Mouse (Mus musculus) liver, adult 2 months (tissue): ENCODE results near the gene Gm49322. TPM values are rescaled to one million over a fixed set of nuclear protein-coding genes. Genes with fewer than 3 reads are reported as not detected.

ENCODE experiments used
- DNase-seq: peaks from one replicate; pipeline ENCODE4 v3.0.0-alpha.2; 2011; ENCODE audit warnings: low read depth, low spot score; ENCODE audit errors: extremely low read depth
- H3K27ac ChIP-seq: fragments of 200-500 bp; replicated peaks from 2 replicates; pipeline ENCODE4 v1.5.1; 2012; ENCODE audit warnings: low read depth, mild to moderate bottlenecking, control low read depth, inconsistent platforms, low read length; ENCODE audit not compliant: insufficient read depth
- H3K27me3 ChIP-seq: fragments of 200-500 bp; 2 replicates; pipeline ENCODE4 v1.6.1; 2012; ENCODE audit warnings: mild to moderate bottlenecking, moderate library complexity, low read length, inconsistent platforms; ENCODE audit not compliant: control insufficient read depth, insufficient read depth
- H3K36me3 ChIP-seq: fragments of 200-500 bp; 2 replicates; pipeline ENCODE4 v1.6.1; 2012; ENCODE audit warnings: low read length, inconsistent platforms; ENCODE audit not compliant: control insufficient read depth, insufficient read depth
- H3K4me1 ChIP-seq: fragments of 200-500 bp; 2 replicates; pipeline ENCODE4 v1.6.1; 2011; ENCODE audit warnings: low read length; ENCODE audit not compliant: control insufficient read depth, insufficient read depth
- H3K4me3 ChIP-seq: fragments of 200-500 bp; 2 replicates; pipeline ENCODE4 v1.5.1; 2011; ENCODE audit warnings: low read depth, mild to moderate bottlenecking, control low read depth, low read length, moderate library complexity; ENCODE audit not compliant: insufficient read depth
- H3K79me2 ChIP-seq: fragments of 200-500 bp; 2 replicates; pipeline ENCODE4 v1.6.1; 2012; ENCODE audit warnings: inconsistent platforms, mild to moderate bottlenecking, low read length, moderate library complexity; ENCODE audit not compliant: control insufficient read depth, insufficient read depth
- H3K9ac ChIP-seq: fragments of 200-500 bp; 2 replicates; pipeline ENCODE4 v1.6.1; 2012; ENCODE audit warnings: low read depth, mild to moderate bottlenecking, control low read depth, inconsistent platforms, low read length
- CTCF ChIP-seq: fragments of 200-500 bp; IDR thresholded peaks from 2 replicates; pipeline ENCODE4 v1.5.1; 2011; ENCODE audit warnings: low read depth, low read length, control low read depth
- POLR2A ChIP-seq: fragments of 200-500 bp; IDR thresholded peaks from 2 replicates; pipeline ENCODE4 v1.6.1; 2011; ENCODE audit warnings: low read length, control low read depth; ENCODE audit not compliant: insufficient read depth; ENCODE audit errors: extremely low read depth
- WGBS: fragments of 180-500 bp; shearing (Covaris S2); methylation state at CpG from one replicate; pipeline ENCODE4 v1.1.7; 2018; 5-methylcytosine and 5-hydroxymethylcytosine counted together
- polyA plus RNA-seq: library from polyadenylated mRNA; depleted of rRNA; stranded (reverse); fragments of >200 nt; gene quantifications from 2 replicates; pipeline ENCODE4 v1.2.3, GENCODE M21; 2012
- total RNA-seq: library from RNA; depleted of rRNA; stranded (reverse); fragments of >200 nt; gene quantifications from 2 replicates; pipeline ENCODE4 v1.2.3, GENCODE M21; 2014

The Gm49322 gene
- total and polyA plus RNA-seq, 2 experiments = 0.28 to 0.70 TPM

DNA sequence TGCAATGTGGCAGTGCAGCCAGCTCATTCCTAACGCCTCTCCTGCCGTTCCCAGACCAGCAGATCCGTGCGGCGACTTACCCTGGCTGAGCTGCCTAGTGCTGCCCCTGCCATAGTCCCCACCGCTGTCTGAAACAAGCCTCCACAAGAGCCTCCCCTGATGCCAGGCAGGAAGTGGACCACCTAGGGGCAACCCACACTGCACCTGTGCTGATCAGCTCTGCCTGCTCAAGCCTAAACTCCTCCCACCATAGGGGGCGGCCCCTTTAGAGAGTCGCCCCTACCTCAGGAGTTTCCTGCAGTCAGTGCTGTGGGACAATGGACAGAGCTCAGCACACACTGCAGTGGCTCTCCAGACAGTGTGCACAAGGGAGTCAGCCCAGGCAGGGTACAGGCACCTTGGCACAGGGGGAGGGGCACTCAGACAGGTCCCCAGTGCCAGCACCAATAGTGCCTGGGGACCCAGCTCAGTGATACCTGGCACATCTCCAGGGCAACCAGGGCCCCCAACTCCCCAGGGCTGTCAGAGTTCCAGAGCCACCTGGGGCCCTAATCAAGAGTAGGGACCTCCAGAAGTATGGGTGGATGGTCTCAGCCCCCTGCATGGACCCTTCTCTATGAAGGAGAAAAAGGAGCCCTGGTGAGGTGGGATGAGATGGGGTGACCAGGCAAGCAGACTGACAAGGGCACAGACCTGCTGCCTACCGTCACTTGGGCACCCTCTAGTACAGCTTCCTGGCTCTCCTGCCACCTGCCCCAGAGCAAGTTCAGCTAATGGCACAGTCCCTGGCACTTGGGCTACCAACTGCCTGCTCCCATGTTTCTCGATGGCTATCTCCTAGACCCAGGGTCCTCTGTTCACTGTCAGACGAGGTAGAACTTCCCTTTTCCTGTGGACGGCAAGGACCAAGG lies 20.9 kb upstream of the Gm49322 start:
- WGBS = 61% methylated on average over 12 of the region's 12 CpGs
- TF ChIP-seq POLR2A (no peak), CTCF (no peak)
- Histone ChIP-seq H3K4me1 (peaks cover 27% of the 10 kb centered on the region), H3K27ac (peak overlapping the region; percentile 69), H3K9ac (peak overlapping the region; percentile 20), H3K4me3 (no peak overlapping the region), H3K79me2 (peaks cover 42% of the 10 kb centered on the region), H3K27me3 (no peaks in the 10 kb centered on the region), H3K36me3 (no peaks in the 10 kb centered on the region)
- no peak for DNase-seq

DNA sequence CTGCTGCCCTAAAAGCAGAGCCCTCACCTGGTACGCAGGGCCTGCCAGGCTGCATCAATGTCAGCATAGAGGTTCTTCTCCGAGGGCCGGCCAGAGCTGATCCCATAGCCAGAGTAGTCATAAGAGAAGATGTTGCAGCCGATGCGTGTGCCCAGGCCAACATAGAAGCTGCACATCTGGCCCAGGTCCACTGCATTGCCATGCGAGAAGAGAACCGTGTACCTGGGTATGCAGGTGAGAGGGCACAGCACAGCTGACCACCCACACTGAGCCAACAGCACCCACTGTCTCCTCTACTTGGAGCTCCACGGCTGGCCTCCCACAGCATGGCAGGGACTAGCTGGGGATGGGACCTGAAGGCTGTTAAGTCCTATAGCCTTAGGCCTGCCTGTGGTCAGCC lies 20.2 kb upstream of the Gm49322 start:
- no peak overlapping the region for H3K27ac ChIP-seq

DNA sequence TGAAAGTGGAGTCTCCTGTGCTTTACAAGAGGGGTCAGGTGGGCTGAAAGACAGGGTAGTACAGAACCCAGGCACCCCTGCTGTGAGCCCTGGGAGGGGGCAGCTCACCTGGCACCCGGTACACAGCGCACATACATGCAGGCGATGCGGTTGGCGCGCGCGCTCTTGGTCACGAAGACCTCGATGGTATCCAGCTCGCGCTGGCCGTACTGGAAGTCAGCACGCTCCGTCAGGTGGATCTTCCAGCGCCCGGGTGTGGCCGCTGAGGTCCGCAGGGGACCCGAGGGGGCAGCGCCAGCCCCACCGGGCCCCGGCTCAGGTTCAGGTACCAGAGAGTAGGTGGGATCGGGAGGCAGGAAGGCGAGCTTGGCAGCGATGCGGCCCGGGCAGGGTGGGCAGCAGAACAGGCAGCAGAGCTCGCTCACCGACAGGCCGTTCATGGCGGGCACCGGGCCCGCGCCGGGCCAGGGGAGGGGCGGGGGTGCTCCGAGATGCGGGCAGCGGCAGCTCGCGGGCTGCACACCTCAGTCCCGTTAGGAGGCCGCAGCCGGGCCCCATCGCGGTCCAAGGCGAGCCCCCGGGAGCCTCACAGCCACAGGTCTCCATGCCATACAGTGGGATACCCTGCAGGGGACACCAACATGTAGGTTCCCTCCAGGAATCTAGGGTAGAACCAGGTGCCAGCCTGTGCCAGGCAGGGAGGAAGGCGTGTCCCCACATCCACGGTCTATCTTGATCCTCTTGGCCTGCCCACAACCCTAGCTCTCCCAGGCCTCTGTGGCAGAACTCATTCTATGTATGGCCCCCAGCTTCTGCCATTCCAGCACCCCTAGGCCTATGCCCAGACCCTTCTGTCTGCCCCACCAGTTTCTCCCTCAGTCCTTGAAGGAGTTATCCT lies 19.2 kb upstream of the Gm49322 start:
- TF ChIP-seq CTCF (no peak), POLR2A (no peak)
- H3K4me1 ChIP-seq = peaks cover 27% of the 10 kb centered on the region
- H3K79me2 ChIP-seq = peaks cover 43% of the 10 kb centered on the region
- no peak overlapping the region for H3K4me3 ChIP-seq
- no peaks in the 10 kb centered on the region for H3K27me3 ChIP-seq
- 95% methylated on average over 48 of the region's 51 CpGs for WGBS
- no peak for DNase-seq
- H3K9ac ChIP-seq = no peak overlapping the region
- no peaks in the 10 kb centered on the region for H3K36me3 ChIP-seq
- peak overlapping the region; percentile 38; the same call in 1 of the 2 replicates for H3K27ac ChIP-seq

More for the DNA sequence above, 20.2 kb upstream of the Gm49322 start:
- no peaks in the 10 kb centered on the region for H3K27me3 ChIP-seq
- TF ChIP-seq POLR2A (no peak), CTCF (no peak)
- no peaks in the 10 kb centered on the region for H3K36me3 ChIP-seq
- WGBS = 85% methylated on average over 8 of the region's 8 CpGs
- H3K9ac ChIP-seq = no peak overlapping the region
- peaks cover 43% of the 10 kb centered on the region for H3K79me2 ChIP-seq
- DNase-seq = no peak
- peaks cover 27% of the 10 kb centered on the region for H3K4me1 ChIP-seq
- no peak overlapping the region for H3K4me3 ChIP-seq

DNA sequence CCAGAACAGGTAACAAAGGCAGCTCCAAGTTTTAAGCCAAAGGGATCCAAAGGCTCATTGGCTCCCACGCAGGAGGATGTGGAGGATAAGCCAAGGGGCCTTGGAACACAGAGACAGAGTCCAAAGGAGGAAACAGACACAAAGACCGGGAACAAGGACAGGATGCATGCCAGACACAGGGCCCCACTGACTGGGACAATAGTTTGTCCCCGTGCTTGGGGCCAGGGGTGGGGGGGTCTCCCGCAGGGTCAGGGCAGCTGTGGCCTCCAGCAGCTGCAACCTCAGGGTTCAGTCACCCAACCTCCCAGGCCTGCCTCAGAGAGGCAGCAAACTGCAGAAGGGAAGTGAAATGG lies 18.5 kb upstream of the Gm49322 start:
- Histone ChIP-seq H3K27me3 (no peaks in the 10 kb centered on the region), H3K4me1 (peaks cover 27% of the 10 kb centered on the region), H3K9ac (no peak overlapping the region), H3K36me3 (no peaks in the 10 kb centered on the region), H3K4me3 (no peak overlapping the region), H3K79me2 (peaks cover 43% of the 10 kb centered on the region), H3K27ac (peak overlapping the region; percentile 38; the same call in 1 of the 2 replicates)
- WGBS = 54% methylated on average over 4 of the region's 4 CpGs
- TF ChIP-seq CTCF = no peak
- TF ChIP-seq POLR2A = no peak
- DNase-seq = no peak

DNA sequence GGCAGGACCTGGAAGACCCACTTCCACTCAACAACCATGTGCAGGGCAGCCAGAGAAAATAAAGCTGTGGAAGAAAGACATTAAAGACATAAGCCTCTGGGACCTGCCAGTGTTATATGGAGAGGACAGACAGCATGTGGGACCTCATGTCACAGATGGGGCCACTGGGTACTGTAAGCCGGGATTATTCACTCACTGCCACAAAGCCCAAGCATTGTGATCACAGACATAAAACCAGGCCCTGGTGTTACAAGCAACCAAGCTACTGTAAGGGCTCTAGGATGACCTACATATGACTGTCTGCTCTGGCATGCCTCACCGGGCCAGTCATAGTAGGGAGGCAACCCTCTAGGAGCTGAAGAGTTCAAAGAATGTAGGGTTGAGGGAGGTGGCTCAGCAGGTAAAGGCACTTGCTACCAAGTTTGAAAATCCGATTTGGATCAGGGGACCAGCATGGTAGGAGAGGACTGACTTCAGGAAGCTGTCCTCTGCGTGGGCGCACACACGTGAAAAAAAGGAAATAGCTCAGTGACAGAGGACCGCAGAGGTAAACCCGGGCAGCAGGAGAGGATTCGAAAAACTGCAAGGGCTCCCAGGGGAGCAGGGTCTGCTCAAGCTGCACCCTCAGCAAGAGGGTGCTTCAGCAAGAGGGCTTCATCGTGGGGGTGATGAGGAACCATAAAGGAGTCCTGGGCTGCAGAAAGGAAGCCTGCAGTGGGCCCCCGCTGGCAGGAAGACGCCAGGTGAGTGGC lies 16.5 kb upstream of the Gm49322 start:
- Histone ChIP-seq H3K36me3 (no peaks in the 10 kb centered on the region), H3K79me2 (peaks cover 43% of the 10 kb centered on the region), H3K27me3 (no peaks in the 10 kb centered on the region), H3K4me3 (peak overlapping the region; percentile 92), H3K27ac (peak overlapping the region; percentile 22), H3K4me1 (peaks cover 22% of the 10 kb centered on the region), H3K9ac (peak overlapping the region; percentile 95)
- 5% methylated on average over 12 of the region's 12 CpGs for WGBS
- TF ChIP-seq CTCF (no peak), POLR2A (no peak)
- DNase-seq = no peak
